Mouse (Mus musculus) mouse embryonic stem cell (cell line): ENCODE measurements around the gene Grn.

Source experiments
- in situ Hi-C, 2 experiments: fragments of 300-500 bp; cut with MboI; formaldehyde crosslinking; loops; 1 replicate in 1 of 2; 3 replicates in 1 of 2; pipeline ENCODE4 v1.14.3; 2019 to 2020; ENCODE audit warnings: low sequenced_read_pairs in 2 of 2, low pct_unique_long_range_greater_than_20kb in 1 of 2, mixed read lengths in 1 of 2; ENCODE audit not compliant: unreplicated experiment in 1 of 2

Gene Grn

DNA sequence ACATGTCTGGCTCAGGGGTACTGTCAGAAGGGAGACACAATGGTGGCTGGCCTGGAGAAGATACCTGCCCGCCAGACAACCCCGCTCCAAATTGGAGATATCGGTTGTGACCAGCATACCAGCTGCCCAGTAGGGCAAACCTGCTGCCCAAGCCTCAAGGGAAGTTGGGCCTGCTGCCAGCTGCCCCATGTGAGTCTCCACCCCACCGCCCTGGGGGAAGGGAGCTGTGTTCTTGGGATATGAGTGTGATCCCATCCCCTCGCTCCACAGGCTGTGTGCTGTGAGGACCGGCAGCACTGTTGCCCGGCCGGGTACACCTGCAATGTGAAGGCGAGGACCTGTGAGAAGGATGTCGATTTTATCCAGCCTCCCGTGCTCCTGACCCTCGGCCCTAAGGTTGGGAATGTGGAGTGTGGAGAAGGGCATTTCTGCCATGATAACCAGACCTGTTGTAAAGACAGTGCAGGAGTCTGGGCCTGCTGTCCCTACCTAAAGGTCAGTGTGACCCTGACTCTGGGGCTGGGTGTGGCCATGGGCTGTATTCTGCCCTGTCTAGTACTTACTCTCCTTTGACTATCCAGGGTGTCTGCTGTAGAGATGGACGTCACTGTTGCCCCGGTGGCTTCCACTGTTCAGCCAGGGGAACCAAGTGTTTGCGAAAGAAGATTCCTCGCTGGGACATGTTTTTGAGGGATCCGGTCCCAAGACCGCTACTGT, 5.8 kb downstream of the Grn start:
- in situ Hi-C loops = loop anchor here in 1 of 2 experiments (10.0 kb wide), 1 partner anchor 141 kb away; the partner anchor contains the start of gene Atxn7l3

DNA sequence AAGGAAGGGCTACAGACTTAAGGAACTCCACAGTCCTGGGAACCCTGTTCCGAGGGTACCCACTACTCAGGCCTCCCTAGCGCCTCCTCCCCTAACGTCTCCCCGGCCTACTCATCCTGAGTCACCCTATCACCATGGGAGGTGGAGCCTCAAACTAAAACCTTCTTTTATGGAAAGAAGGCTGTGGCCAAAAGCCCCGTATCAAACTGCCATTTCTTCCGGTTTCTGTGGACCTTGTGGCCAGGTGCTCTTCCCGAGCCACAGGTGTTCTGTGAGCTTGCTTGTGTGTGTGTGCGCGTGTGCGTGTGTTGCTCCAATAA, 6.3 kb downstream of the Grn start:
- in situ Hi-C loops = loop anchor here in 1 of 2 experiments (10.0 kb wide), 1 partner anchor 142 kb away; the partner anchor contains the start of gene Atxn7l3

DNA sequence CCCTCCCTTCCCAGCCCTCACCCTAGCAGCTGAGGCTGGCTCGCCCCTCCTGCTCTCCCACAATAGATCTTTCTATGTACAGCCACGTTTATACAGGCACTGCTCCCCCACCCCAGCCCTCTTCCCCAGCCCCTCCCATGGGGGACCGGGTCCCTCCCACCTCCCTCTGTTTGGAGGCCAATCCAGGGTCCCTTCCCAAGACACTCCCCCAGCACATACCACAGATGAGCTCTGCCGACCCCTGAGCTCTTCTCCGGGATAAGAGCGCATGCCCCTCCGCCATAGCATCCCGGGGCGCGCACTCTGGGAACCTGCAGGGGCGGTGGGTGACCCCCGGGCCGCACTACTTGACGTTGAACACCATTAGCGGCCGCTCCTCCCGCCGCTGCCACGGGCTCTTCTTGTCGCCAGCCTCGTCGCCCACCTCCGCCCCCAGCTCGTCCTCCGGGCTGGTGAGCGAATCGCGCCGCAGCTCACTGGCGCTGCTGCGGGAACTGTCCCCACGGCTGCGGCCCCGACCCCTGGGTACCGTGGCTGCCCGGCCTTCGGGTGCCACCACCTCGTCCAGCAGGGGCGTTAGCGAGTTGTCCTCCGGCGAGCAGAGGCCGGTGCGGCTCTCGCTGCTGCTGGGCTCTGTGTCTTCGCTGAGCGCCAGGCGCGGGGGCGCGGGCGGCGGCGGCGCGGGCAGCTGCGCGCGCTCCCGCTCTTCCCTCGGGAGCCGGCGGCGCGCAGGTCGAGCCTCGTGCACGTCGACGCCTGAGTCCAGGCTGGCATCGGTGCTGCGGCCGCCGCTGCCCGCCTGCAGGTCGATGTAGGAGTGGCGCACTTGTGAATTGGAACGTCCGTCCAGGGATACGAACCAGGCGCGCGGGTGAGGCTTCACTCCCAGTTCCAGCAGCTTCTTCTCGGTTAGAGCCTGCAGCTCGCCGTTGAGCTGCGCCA, 7.3 kb downstream of the Grn start:
- in situ Hi-C loops = loop anchor here in 1 of 2 experiments (10.0 kb wide), 1 partner anchor 143 kb away; the partner anchor contains the start of gene Atxn7l3

DNA sequence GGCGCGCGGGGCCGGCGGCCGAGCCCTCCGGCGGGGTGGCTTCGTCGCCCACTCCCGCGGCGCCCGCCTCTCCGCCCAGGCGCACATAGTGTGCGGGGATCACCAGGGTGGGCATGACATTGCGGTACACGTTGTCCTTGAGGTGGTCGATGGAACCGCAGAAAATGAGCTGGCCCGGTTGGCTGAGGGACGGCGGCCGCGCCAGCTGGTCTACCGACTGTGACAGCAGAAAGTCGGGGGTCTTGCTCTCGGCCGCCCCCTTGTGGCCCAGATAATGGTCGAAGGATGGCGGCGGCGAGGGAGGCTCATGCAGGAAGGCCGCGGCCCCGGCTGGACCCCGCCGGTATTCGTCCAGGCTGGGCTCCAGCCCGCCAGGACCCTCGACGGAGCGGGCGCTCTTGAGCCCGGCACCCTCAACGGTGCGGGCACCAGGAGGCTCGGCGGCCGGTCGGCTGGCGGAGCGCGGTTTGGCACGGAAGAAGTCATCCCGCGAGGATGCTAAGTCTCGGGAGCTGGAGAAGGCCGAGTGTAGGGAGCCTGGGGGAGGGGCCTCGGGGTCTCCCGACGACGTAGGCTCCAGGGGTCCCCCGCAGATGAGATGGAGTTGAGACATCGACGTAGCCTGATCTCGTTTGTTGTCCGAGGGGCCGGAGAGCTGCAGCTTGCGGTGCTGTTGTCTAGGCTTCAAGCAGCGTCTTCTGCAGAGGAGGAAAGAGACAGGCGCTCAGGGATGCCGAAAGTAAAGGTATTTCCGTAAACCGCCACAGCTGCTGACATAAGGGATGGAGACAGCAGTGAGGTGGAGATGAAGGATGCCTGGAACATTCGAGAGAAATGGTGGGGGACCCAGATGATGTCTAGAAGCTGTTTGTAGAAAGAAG, 8.3 kb downstream of the Grn start:
- in situ Hi-C loops = loop anchor here in 1 of 2 experiments (10.0 kb wide), 1 partner anchor 144 kb away; the partner anchor contains the start of gene Atxn7l3

DNA sequence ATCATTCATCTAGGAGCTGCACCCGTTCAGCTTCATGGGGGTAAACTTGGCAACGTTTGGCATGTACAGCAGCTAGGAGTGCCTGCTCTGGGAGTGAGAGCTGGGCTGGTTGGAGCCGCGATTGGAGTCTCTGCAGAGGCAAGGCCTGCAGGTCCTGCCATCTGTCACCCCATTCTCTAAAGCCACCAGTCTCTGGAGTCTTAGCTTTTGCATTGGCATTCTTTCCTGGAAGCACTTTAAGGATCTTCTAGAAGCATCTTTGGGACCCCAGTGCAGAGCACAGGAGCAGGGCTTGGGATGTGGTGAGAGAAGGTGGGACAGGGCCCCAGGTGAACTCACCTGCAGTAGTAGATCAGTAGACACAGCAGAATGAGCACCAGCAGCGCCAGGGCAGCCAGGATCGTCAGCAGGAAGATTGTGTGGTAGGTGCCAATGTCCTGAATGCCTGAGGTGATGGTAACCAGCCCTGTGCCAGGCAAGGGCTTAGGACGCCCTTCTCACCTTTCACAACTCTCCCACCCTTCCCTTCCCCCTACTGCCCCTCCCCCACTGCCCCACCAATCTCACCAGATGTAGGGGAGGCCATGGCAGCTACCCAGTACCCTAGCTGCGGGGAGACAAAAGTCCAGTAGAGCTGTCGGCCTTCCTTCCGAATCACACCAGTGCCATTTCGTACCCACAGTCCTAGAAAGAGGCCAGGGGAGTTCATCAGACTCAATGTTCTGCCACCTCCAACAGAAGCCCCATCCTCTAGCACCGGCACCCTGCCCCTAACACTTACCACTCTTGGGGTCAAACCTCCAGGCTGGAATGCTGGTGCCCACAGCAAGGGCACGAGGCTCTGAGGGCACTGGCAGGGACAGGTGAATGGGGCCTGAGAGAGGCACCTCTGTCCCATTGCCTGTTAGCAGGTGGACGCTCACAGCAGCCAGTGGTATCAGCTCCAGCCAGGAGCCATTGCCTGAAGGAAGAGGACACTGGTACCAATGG, 9.3 kb downstream of the Grn start:
- in situ Hi-C loops = loop anchor here in 1 of 2 experiments (10.0 kb wide), 1 partner anchor 145 kb away; the partner anchor contains the start of gene Atxn7l3

DNA sequence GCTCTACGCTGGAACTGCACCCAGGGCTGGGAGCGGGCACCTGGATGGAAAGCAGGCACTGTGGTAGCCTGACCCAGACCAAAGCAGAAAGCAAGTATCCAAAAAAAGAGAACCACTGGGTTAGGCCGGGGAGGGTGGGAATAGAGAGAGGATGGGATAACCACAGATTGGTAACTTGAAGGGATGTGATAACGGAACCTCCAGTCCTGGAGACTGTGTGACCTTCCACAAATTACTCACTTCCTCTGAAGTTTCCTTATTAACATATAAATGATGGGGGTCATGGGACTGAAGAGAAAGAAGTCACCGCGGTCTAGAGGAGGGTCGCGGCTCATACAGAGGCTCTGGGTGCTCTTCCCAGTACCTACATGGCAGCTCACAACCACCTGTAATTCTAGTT, 10.1 kb downstream of the Grn start:
- in situ Hi-C loops = no loop called here

DNA sequence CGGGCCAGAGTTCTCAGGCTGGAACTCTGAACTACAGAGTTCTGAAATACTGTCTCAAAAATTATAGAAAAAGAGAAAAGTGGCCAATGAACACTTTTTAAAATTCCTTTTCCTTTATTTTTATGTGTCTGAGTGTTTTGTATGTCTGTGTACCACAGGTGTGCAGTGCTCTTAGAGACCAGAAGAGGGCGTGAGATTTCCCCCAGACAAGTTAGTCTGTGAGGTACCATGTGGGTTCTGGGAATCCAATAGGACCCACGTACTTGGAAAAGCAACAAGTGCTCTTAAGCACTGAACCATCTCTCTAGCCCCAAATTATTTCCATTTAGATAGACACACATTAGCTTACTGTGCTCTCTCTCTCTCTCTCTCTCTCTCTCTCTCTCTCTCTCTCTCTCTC, 11.3 kb downstream of the Grn start:
- in situ Hi-C loops = no loop called here

DNA sequence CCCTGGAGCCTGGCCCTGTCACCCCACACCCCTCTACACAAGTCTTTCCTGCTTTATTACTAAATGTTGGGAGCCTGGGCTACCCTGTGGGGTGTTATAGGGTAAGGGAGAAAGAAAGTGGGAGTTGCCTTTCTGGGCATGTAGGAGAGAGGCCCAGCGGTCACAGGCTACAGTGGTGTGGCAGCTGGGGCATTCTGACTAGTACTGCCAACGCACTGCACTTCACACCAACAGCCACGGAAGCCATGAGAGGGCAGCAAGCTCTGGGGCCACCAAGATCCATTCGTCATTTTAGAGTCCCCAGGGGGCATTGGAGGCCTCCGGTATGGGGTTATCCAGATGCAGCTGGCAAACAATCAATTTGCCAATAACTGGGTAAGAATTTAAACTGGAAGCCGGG, 12.0 kb downstream of the Grn start:
- in situ Hi-C loops = no loop called here

DNA sequence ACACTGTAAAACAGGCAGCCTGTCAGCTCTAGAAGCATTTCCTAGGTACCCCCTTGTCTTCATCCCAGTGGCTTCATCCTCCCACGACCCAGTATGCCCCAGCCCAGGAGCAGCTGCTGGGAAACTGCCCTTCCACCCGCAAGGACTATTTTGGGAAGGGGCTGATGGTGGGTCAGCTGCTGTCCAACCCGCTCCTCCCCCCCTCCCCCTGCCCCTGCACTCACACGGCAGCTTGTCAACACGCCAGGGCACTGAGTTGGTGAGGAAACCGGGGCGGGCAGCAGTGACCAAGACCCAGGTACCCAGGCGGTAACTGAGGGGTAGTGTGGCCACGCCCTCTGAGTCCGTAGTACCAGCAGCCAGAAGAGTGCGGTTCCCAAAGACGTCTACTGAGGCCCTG, 13.6 kb downstream of the Grn start:
- in situ Hi-C loops = no loop called here

DNA sequence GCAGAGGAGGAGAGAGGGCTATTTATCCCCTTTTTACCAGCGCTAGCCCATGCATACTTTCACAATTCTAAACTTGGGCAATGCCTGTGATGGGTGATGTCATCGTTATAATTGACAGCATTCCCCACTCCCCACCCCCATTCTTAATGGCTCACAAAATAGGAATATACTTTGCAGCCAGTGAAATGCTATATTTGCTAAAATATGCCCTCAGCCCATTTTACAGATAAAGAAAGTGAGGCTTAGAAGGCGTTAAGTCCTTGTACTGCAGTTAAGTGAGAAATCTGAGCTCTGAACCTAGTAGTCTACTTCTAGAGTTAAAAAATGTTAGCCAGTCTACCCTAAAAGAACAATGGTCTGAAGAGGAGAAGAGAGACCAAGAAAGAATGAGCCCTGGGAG, 14.2 kb downstream of the Grn start:
- in situ Hi-C loops = no loop called here

DNA sequence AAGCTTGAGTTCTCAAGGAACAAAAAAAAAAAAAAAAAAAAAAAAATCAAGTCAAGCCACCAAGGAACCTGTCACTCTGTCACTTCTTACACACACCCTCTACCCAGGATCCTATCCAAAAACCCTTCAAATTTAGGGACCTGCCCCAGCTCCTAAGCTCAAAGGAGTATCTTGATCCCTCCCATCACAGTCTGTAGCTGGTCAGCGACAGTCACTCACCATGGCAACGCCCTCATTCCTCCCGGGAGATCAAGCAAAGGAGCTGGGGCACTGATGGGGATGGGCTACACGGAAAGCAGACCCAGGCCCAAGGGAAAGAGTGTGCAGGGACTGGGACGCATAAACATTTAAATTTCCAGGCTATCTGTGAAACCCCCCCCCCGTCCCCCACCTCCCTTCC, 14.7 kb downstream of the Grn start:
- in situ Hi-C loops = no loop called here

DNA sequence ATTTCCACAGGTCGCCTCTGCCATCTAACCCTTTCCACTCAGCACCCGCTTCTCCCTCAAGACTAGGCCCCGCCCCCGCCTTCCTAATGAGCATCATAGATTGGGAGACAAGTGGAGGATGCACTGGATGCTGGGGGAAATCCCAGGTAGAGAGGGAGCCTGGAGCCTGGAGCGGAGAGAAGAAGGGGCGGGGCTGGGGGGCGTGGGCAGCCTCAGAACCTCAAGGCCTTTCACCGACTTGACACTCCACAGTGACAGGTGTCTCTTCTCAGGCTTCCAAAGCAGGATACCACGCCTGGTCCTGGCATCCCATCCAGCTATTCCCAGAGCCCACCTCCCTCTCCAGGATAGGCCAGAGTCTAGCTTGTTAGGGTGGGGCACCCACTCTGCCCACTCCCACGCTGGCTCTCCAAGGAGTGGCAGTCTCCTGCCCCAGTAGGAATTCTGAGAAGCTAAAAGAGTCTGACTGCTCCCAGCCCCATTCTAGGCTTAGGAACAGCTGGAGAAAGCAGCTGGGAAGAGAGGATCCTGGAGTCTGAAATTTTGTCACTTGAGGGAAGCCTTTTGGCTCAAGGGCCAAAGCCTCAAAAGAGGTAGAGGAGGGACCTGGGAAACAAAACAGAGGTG, 15.3 kb downstream of the Grn start:
- in situ Hi-C loops = no loop called here

DNA sequence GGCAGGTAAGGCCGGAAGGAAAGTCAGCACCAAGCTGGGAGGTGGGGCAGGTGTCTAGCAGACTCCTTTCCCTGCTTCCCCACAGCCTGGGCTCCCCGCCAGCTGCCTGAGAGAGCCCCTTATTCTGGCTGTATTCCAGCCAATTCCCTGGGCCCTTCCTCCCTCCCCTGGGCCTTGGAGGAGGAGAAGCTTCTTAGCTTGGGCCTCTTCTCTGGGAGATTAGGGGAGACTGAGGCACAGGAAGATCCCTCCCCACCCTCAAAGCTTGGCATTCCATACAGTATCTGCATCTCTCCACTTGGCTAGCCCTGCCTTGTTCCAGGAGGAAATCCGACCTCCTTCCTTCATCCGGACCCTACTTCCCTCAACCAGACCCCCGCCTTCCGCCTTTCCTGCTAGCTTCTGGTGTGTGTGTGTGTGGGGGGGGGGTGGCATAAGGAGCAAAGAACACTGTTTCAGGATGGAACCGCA, 15.8 kb downstream of the Grn start:
- in situ Hi-C loops = no loop called here

DNA sequence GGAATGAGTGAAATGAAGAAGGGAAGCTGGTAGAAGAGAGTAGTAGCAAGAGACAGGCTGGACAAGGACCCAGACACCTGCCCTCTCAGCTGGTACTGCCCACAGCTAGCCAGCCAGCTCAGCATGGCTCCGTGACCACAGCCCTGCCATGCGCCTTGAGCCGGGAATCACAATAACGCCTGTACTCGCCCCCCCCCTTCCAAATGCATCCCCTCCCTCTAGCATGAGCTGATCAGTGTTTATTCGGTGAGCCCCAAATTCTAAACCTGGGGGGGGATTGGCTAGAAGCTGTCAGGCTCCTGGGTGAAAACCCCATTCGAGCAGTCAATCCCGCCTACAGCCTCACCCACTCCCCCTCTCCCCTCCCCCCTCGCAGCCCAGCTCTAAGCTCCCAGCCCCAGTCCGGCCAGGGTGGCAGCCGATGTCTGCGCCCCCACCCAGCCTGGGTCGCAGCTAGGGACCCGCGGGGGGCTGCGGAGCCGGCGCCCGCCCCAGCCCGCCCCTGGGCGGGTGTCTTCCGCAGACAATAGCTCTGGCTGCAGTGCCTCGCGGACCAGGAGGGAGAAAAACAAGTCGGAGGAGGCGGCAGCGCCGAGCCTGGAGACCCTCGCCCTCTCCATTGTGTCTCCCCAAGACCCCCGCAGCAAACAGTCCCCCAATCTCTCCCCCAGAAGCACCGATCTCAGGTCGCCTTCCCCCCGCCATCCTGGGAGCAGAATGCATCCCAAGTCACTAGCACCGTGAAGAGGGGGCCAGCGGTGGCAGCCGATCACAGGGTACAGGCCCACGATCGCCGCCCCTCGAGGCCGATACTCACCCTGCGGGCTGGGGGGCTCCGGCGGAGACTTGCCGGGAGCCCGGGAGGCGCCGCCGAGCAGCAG, 16.7 kb downstream of the Grn start:
- in situ Hi-C loops = no loop called here

DNA sequence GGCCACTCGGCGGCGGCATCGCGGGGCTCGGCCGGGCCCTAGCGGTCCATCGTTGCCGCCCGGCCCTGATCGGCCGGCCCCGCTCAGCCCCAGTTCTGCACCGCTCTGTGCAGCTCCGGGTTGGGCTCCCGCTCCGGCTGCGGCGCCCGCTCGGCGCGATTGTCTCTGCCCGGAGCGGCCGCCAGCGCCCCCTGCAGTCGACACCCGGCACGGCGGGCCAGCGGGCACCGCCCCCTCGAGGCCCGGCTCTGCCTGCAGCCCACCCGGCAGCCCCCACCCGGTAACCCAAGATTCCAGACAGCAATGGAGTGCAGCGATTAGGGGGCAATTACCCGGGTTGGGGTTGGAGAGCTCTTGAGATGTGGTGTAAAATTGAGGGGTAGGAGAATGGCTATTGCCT, 17.4 kb downstream of the Grn start, which contains the start of gene Fam171a2:
TSS of gene Fam171a2 (minus strand) at position 186 of the 400 bp plus-strand sequence.
- in situ Hi-C loops = no loop called here

DNA sequence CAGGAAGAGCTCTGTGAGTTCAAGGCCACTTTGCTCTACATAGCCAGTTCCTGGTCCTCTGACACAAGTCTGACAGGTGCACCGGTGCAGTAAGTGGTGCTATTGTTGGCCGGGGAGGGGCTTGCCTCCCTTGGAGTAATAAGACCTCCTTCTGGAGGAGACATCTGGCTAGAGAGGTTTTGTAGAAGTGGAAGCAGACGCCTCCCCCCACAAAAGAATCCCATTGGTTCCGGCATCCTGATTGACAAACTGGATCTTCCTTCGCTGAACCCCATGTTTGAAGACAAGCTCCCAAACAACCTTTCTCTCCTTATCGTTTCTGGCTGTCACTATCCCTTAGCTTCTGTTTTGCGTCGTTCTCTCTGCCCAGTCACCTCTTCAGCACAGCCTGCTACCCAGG, 18.2 kb downstream of the Grn start:
- in situ Hi-C loops = no loop called here
